Mouse (Mus musculus) heart, adult 9 months (tissue): Measurements from ENCODE around the gene Fam43a.

Experiments
- DNase-seq, 2 experiments: peaks; one replicate each; pipeline ENCODE4 v3.0.0; 2022; ENCODE audit warnings: low spot score in 2 of 2

Gene Fam43a

DNA sequence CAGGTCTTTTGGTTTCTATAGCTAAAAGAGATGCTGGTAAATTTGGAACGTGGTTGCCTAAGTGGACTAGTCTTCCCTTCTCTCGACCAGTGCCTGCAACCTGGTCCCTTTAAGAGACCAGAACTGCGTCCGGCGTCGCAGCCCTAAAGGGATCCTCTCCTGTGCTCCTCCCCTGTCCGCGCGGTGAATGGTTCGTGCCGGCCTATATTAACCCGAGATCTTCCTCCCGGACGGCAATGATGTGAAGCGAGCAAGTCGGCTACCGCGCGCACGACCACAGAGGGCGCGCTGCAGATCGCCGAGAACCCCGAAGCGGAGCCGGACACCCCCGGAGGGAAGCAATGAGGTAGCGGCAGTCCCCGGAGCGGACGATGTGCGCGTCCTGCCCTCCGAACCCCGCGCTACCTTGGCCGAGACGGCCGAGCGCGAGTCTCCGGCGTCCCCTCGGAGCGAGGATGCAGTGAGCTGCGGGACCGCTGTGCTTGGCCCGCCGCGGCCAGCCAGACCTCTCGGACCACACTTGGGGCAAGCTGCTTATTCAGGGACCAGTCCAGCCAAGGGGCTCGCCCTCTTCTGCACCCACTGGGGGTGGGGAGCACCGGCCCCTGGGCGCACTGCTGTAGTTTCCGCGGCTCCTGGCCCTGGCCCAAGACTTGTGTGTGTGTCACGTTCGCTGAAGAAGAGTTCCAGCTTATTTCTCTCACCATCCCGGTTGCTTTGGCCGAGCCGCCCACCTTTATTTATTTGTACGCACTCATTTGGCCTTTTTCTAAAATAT is at the start of gene Fam43a:
Fam43a (plus strand) TSS at position 233 of the 778 bp plus-strand sequence.
- DNase-seq, result peak; percentile 96 to 98

GRCm38 (mm10) chr16:30549966-30550747 is 49.4 kb upstream of the Fam43a start:
- DNase-seq, result peak; percentile 76 to 82

GRCm38 (mm10) chr16:30550748-30551192 is 48.8 kb upstream of the Fam43a start, which contains the start of gene Tmem44:
Gene Tmem44 (minus strand): TSS chr16:30550842.
- DNase-seq, result no peak

- peak; percentile 87 to 92 for DNase-seq
Observed at GRCm38 (mm10) chr16:30552621-30553338, 46.7 kb upstream of the Fam43a start.

DNA sequence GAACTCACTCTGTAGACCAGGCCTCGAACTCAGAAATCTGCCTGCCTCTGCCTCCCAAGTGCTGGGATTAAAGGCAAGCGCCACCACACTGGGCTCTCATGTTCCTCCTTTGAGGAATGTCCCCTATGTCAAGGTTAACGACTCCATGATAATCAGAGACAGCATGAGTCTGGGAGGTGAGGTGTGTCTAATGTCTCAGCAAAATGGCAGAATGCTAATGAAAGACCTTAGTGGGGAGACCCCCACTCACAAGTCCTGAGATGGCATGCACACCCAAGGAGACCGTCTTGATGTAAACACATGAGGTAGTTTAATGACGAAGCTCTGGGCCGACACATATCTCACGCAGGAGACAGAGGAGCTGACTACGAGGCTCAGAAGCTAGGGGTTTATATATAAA is 45.4 kb upstream of the Fam43a start:
- DNase-seq, result no peak

GRCm38 (mm10) chr16:30559312-30559992 is 40.1 kb upstream of the Fam43a start:
- no peak for DNase-seq

GRCm38 (mm10) chr16:30560601-30561000 is 38.9 kb upstream of the Fam43a start:
- no peak for DNase-seq

GRCm38 (mm10) chr16:30565631-30566030 is 33.9 kb upstream of the Fam43a start:
- no peak for DNase-seq

- DNase-seq, result no peak
Observed at GRCm38 (mm10) chr16:30570173-30570572, 29.4 kb upstream of the Fam43a start.

DNA sequence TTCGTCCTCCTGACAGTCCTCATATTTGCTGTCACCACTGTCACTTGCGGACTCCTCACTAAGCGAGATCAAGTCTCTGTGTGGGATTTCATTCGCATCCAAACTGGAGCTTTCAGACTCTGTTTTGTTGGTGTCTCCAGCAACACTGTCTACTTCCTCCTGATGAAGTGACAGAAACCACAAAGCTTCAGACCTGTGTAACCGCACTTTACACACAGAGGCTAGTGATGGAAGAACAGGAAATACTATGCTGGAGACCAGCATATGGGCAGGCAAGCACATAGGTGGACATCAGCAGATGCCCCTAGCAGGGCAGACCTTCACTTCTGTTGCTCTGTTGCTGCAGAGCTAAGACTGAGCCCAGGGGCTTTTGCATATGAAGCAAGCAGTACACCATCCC is 28.1 kb upstream of the Fam43a start:
- no peak for DNase-seq

GRCm38 (mm10) chr16:30572239-30572638 is 27.3 kb upstream of the Fam43a start:
- no peak for DNase-seq

DNA sequence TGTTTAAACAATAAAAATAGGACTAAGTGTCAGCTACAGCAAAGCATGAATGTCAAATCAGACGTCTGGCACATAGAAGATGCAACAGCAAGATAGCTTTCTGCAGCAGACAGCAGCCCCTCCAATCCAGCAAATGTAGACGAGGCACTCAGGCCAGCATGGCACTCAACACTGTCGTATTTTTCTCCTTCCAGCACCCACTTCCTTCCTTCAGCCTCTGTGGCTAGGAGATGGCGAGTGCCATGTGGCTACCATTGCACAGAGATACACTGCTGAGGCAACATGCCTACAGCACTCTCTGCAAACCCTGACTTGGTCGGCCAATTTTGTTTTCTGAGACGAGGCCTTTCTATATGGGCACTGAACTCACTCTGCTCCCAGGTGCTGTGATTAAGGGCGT is 23.7 kb upstream of the Fam43a start:
- DNase-seq, result no peak

DNA sequence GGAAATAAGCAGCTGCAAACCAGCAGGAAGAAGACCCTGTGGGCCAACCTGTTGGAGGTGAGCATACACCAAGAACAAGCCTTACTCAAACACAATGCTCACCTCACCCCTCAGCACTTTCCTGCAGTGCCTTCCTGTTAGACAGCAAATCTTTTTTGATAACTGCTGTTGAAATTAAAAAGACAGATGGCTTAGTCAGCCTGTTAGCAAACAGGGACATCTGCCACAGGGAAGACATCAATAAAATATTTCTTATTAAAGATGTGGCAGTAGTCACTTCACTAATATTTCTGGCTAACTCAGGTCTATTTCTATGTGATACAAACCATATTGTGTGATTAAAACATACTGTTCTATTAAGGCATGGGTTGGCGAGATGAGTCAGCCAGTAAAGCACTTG is 23.1 kb upstream of the Fam43a start:
- no peak for DNase-seq

GRCm38 (mm10) chr16:30580765-30581164 is 18.8 kb upstream of the Fam43a start:
- DNase-seq, result no peak

- no peak for DNase-seq
Observed at GRCm38 (mm10) chr16:30586935-30587493, 12.5 kb upstream of the Fam43a start.

- DNase-seq, result peak; percentile 79 to 91
Observed at GRCm38 (mm10) chr16:30587494-30588327, 11.8 kb upstream of the Fam43a start, which contains the start of gene Lsg1. Gene Lsg1 (minus strand): TSS chr16:30587592.

DNA sequence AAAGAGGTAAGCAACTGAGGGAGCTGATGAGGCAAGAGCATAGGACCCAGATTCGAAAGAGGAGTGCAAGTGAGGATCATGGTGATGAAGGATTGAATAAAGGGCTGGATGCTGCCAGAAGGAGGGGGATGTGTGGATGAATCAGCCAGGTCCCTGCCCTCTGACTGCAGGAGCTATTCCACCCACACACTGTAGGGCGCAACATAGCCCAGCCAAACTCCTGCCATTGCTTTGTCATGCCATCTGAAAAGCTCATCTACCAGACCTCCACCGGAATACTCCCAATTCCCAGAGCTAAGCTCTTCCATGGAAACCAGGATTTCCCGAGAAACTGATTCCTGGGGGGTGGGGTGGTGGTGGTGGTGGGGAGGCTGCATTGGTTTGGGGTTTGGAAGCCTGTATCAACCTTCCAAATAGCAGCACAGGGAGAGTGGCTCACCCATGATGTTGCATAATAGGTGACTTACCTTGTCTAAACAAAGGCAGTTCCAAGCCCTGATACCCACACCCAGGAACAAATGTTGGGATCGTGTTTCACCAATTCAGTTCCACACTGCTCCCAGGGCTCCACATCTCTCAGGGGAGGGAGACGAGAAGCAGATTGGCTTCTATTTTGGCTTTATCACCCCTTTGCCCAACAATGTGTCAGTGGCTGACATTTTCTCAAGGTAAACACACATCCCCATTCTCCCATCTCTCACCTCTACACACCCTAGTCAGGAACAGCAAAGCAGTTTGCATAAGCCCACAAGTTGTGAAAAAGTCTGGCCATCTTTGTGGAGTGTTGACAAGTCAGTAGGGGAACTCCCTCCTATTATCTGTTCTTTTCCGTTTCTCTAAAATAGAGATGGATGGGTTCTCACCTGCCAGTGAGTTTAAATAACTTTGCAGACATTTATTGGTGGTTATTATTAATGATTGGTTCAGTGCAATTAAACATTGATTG is 9.0 kb upstream of the Fam43a start:
- DNase-seq, result peak in 1 of 2 experiments; percentile 34

DNA sequence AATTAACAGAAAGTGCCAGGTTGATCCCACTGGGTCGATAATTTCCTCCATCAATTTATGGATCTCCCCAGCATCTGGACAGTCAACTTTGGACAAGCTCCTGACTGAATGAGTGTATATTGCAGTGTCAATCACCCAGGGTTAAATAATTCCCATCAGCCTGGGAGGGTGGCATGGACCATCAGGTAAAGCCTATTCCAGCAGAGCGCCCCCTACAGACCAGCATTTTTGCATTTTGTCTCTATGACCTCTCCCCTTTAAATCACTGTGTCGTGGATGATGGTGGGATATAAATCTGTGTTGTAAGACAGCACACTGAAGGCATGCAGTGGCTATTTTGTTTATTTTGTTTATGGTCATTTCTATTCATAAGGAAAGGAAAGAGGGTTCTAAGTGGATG is 7.5 kb upstream of the Fam43a start:
- no peak for DNase-seq

DNA sequence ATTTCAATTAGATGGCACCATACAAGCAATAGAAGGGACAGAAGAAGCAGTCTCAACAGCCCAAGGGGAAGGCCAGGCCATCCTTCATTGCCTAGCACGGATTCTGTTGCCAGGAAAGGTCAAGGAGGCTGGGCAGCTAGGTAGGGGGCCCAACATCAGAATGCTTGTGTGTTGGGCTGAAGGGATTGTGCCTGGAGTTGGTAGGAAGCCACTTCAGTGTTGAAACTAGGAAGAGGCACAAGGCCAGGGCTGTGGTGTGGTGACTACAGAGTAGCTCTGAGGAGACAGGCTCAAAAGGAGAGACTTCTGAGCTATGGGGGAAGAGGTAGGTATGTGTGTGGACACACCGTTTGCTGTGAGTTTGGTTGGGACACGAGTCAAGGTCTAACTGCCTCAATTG is 4.2 kb upstream of the Fam43a start:
- DNase-seq, result no peak
